Mouse (Mus musculus): ENCODE data around the gene Hyal6.

DNA sequence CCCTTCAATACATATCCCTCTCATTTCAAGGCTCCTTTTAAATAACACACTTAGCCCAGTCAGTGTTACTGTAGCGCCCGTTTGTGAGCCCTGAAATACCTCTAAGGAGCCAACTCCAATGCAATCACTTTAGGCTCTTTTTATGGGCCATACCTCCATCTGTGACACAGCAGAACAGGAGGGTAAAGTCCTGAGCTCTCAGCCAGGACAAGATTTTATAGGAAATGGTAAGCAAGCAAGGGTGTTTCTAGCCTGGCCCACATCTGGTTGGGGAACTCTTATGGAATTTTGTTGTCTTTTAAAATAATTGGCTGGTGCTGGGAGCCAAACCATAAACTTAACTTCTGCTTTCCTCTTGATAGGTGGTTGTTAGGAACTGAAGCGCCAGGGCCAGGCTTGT, 26.2 kb downstream of the Hyal6 start:
- TF ChIP-seq CTCF (IDR thresholded peaks at IDR 0.05; ENCODE audit: low read depth) (no peak), EP300 (IDR thresholded peaks at IDR 0.05; ENCODE audit: low read depth) (no peak)

Measured in liver, postnatal 0 days (tissue).